Mouse (Mus musculus) ES-Bruce4 (cell line): ENCODE data around the gene Ccdc182.

Experiments used
- CTCF ChIP-seq: IDR thresholded peaks from one replicate; pipeline ENCODE4 v1.8.1; 2011; ENCODE audit warnings: low read depth, low read length
- EP300 ChIP-seq: IDR thresholded peaks from 2 replicates; pipeline ENCODE4 v1.6.1; 2011; ENCODE audit warnings: low read depth, low read length; ENCODE audit not compliant: insufficient read depth

GRCm38 (mm10) chr11:88251295-88251694 is 42.6 kb upstream of the Ccdc182 start:
- TF ChIP-seq CTCF = no peak
- TF ChIP-seq EP300 = no peak
